Mouse (Mus musculus) megakaryocyte, embryonic 14.5 days (primary cell): Measurements from ENCODE around the gene Wdr72.

Experiments
- FLI1 ChIP-seq: IDR thresholded peaks from 2 replicates; pipeline ENCODE4 v1.6.1; 2012; ENCODE audit warnings: low read length, inconsistent platforms, mixed read lengths
- GATA1 ChIP-seq: IDR thresholded peaks from 3 replicates; pipeline ENCODE4 v1.6.1; 2012; ENCODE audit warnings: mixed read lengths, low read length, inconsistent platforms, borderline replicate concordance

GRCm38 (mm10) chr9:74075958-74076357 lies 34.2 kb upstream of the Wdr72 start:
- TF ChIP-seq GATA1 (no peak), FLI1 (no peak)
